Comparison of ENCODE assay signal across 8 mouse cellular contexts in the genomic region with DNA sequence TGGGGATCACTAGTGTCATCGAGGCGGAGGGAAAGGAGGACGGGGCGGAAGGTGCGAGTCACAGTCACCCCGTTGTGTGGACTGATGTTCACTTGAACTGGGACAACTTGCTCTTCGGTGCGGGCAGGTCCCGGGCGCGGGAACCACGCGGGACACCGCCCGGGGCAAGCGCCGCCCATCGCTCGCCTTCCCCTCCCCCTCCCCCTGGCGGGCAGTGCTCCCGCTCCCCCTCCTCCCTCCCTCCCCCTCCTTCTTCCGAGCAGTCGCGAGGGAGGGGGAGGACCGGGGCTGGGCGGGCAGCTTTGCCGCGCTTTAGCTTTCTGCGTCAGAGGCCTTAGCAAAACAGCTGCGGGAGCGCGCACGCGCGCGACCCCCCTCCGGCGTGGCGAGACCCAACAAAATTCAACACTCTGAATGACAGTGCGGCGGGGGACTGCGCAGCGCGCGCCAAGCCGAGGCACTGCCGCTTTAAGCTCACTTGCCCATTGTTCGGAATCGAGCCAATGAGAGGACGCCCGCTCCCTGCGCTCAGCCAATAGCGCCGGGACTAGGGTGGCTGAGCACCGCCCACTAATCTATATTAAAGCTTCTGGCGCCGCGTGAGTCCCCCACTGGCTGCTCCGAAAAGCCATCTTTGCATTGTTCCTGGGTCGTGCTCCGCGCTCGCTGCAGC. TPM values are rescaled to one million over a fixed set of nuclear protein-coding genes. Genes with fewer than 3 reads are reported as not detected.
DNase-seq lines count a peak whose midpoint lies in the region; ATAC-seq and TF ChIP-seq lines count a peak whose summit lies in the region.

A gene (plus strand): TSS at position 611 of the 673 bp plus-strand sequence.

- peaks cover 41% of the 10 kb centered on the region for H3K79me3 ChIP-seq in C2C12 (ENCODE audit: low read depth)

- no peaks in the 10 kb centered on the region for H3K27me3 ChIP-seq in C2C12 (ENCODE audit: control insufficient read depth, insufficient read depth, insufficient read length)
- no peaks in the 10 kb centered on the region for H3K27me3 ChIP-seq in erythroblast, embryonic 14.5 days (ENCODE audit: control insufficient read depth)
- no peaks in the 10 kb centered on the region for H3K27me3 ChIP-seq in heart, embryonic 11.5 days (ENCODE audit: control insufficient read depth, insufficient read depth, low read length)
- H3K27me3 ChIP-seq in kidney, embryonic 16.5 days (ENCODE audit: insufficient read depth, low read length), result no peaks in the 10 kb centered on the region
- no peaks in the 10 kb centered on the region for H3K27me3 ChIP-seq in liver, adult 2 months (ENCODE audit: control insufficient read depth, insufficient read depth, low read length)
- H3K27me3 ChIP-seq in myocyte (ENCODE audit: control insufficient read depth, insufficient read depth, insufficient read length), result no peaks in the 10 kb centered on the region
- no peaks in the 10 kb centered on the region for H3K27me3 ChIP-seq in splenic B cell, adult 2 months (ENCODE audit: control insufficient read depth, insufficient read depth, low read length, poor library complexity, severe bottlenecking)

- under 1% methylated on average over 54 of the region's 63 CpGs for WGBS in heart, embryonic 11.5 days (ENCODE audit: insufficient replicate concordance)
- 0% methylated on average over 48 of the region's 63 CpGs for WGBS in kidney, embryonic 16.5 days
- WGBS in liver, adult 2 months, result 1% methylated on average over 60 of the region's 63 CpGs

- peak within 1 kb of the TSS; percentile 100 for H3K9ac ChIP-seq in heart, embryonic 11.5 days (ENCODE audit: low read depth, low read length)
- H3K9ac ChIP-seq in kidney, embryonic 16.5 days (replicated peaks; ENCODE audit: low read length), result peak within 1 kb of the TSS; percentile 100
- peak within 1 kb of the TSS; percentile 98 for H3K9ac ChIP-seq in liver, adult 2 months (ENCODE audit: low read depth, low read length)

- peak; percentile 100 for DNase-seq in brain, embryonic 14.5 days (ENCODE audit: low read depth)
- peak; percentile 90 for DNase-seq in liver, adult 2 months (ENCODE audit: extremely low read depth, low read depth, low spot score)
- peak; percentile 100 for DNase-seq in splenic B cell, adult 2 months (ENCODE audit: low read depth, low spot score)

- H3K36me3 ChIP-seq in C2C12 (ENCODE audit: control insufficient read depth, insufficient read depth), result peaks cover 31% of the 10 kb centered on the region
- H3K36me3 ChIP-seq in erythroblast, embryonic 14.5 days (ENCODE audit: control insufficient read depth), result peaks cover 29% of the 10 kb centered on the region
- H3K36me3 ChIP-seq in heart, embryonic 11.5 days (ENCODE audit: control insufficient read depth, insufficient read depth, low read length), result peaks cover 6% of the 10 kb centered on the region; the same call in 1 of the 2 replicates
- H3K36me3 ChIP-seq in kidney, embryonic 16.5 days (ENCODE audit: insufficient read depth, low read length), result peaks cover 23% of the 10 kb centered on the region
- peaks cover 3% of the 10 kb centered on the region; the same call in 1 of the 2 replicates for H3K36me3 ChIP-seq in liver, adult 2 months (ENCODE audit: control insufficient read depth, insufficient read depth, low read length)
- H3K36me3 ChIP-seq in myocyte (ENCODE audit: control insufficient read depth, insufficient read depth), result peaks cover 20% of the 10 kb centered on the region
- H3K36me3 ChIP-seq in splenic B cell, adult 2 months (ENCODE audit: control insufficient read depth, insufficient read depth, low read length, poor library complexity, severe bottlenecking), result peaks cover 9% of the 10 kb centered on the region

- TF ChIP-seq POLR2A in brain, embryonic 14.5 days (IDR thresholded peaks at IDR 0.05; ENCODE audit: borderline replicate concordance, extremely low read depth, insufficient read depth, insufficient read length, poor library complexity, severe bottlenecking), result peak; percentile 80
- peak; percentile 95 for TF ChIP-seq POLR2A in liver, adult 2 months (IDR thresholded peaks at IDR 0.05; ENCODE audit: extremely low read depth, insufficient read depth, low read length)
- peak; percentile 89 for TF ChIP-seq POLR2A in myocyte (IDR thresholded peaks at IDR 0.05; ENCODE audit: insufficient read length, low read depth)

- H3K27ac ChIP-seq in heart, embryonic 11.5 days (ENCODE audit: low read depth, low read length), result peak within 1 kb of the TSS; percentile 99
- peak within 1 kb of the TSS; percentile 100 for H3K27ac ChIP-seq in kidney, embryonic 16.5 days (ENCODE audit: low read length)
- H3K27ac ChIP-seq in liver, adult 2 months (replicated peaks; ENCODE audit: insufficient read depth, low read depth, low read length), result peak within 1 kb of the TSS; percentile 98

- H3K79me2 ChIP-seq in C2C12 (ENCODE audit: control insufficient read depth, insufficient read depth), result peaks cover 46% of the 10 kb centered on the region
- H3K79me2 ChIP-seq in liver, adult 2 months (ENCODE audit: control insufficient read depth, insufficient read depth, low read length), result peaks cover 13% of the 10 kb centered on the region; the same call in 1 of the 2 replicates
- peaks cover 43% of the 10 kb centered on the region for H3K79me2 ChIP-seq in myocyte (ENCODE audit: control insufficient read depth, insufficient read depth)

- H3K4me3 ChIP-seq in C2C12 (ENCODE audit: insufficient read depth, poor library complexity, severe bottlenecking) (peak within 1 kb of the TSS; percentile 98), myocyte (peak within 1 kb of the TSS; percentile 81)
- H3K4me3 ChIP-seq in erythroblast, embryonic 14.5 days (replicated peaks), result peak within 1 kb of the TSS; percentile 100
- H3K4me3 ChIP-seq in heart, embryonic 11.5 days (ENCODE audit: low read depth, low read length), result peak within 1 kb of the TSS; percentile 100
- H3K4me3 ChIP-seq in kidney, embryonic 16.5 days (ENCODE audit: low read length), result peak within 1 kb of the TSS; percentile 96
- peak within 1 kb of the TSS; percentile 88 for H3K4me3 ChIP-seq in liver, adult 2 months (ENCODE audit: insufficient read depth, low read depth, low read length)

- no peak for TF ChIP-seq CTCF in C2C12 (IDR thresholded peaks at IDR 0.05; ENCODE audit: control insufficient read depth, insufficient read depth, insufficient read length)
- TF ChIP-seq CTCF in brain, embryonic 14.5 days (IDR thresholded peaks at IDR 0.05; ENCODE audit: borderline replicate concordance, extremely low read depth, insufficient read depth, insufficient read length), result no peak
- no peak for TF ChIP-seq CTCF in liver, adult 2 months (IDR thresholded peaks at IDR 0.05; ENCODE audit: low read depth, low read length)

- ATAC-seq in heart, embryonic 11.5 days (replicated peaks; ENCODE audit: insufficient number of reproducible peaks, low FRiP score, low TSS enrichment), result peak; percentile 92
- peak; percentile 96 for ATAC-seq in kidney, embryonic 16.5 days (ENCODE audit: low FRiP score, low TSS enrichment)

- peak within 1 kb of the TSS; percentile 90 for H3K4me2 ChIP-seq in heart, embryonic 11.5 days
- peak within 1 kb of the TSS; percentile 89 for H3K4me2 ChIP-seq in kidney, embryonic 16.5 days (replicated peaks; ENCODE audit: low read depth, low read length)
- peak within 1 kb of the TSS; percentile 99 for H3K4me2 ChIP-seq in myocyte (ENCODE audit: low read depth)

- H3ac ChIP-seq in C2C12 (ENCODE audit: control insufficient read depth, insufficient read length, low read depth), result peak within 1 kb of the TSS; percentile 99
- H3ac ChIP-seq in myocyte (ENCODE audit: control insufficient read depth, insufficient read length), result peak within 1 kb of the TSS; percentile 85

- H3K4me1 ChIP-seq in erythroblast, embryonic 14.5 days (ENCODE audit: control insufficient read depth), result peaks cover 70% of the 10 kb centered on the region
- peaks cover 28% of the 10 kb centered on the region for H3K4me1 ChIP-seq in heart, embryonic 11.5 days (ENCODE audit: control insufficient read depth, insufficient read depth, low read length)
- peaks cover 31% of the 10 kb centered on the region for H3K4me1 ChIP-seq in kidney, embryonic 16.5 days (ENCODE audit: insufficient read depth, low read length)
- H3K4me1 ChIP-seq in liver, adult 2 months (ENCODE audit: control insufficient read depth, insufficient read depth, low read length), result peaks cover 8% of the 10 kb centered on the region; the same call in 1 of the 2 replicates

- no peaks in the 10 kb centered on the region for H3K9me3 ChIP-seq in erythroblast, embryonic 14.5 days (ENCODE audit: control insufficient read depth, low read length)
- H3K9me3 ChIP-seq in heart, embryonic 11.5 days (replicated peaks; ENCODE audit: control insufficient read depth, low read length), result no peaks in the 10 kb centered on the region
- H3K9me3 ChIP-seq in kidney, embryonic 16.5 days (ENCODE audit: low read length), result no peaks in the 10 kb centered on the region

TF ChIP-seq in C2C12, 6 proteins besides CTCF, POLR2A, EP300 and RAD21:
- peak; percentile 71 for TF ChIP-seq MAX (IDR thresholded peaks at IDR 0.05)
- no peak for TF ChIP-seq USF1 (IDR thresholded peaks at IDR 0.05; ENCODE audit: low read depth)

TF ChIP-seq in myocyte, 11 proteins besides CTCF, POLR2A, EP300 and RAD21:
- TF ChIP-seq MYOG (IDR thresholded peaks at IDR 0.05; ENCODE audit: control insufficient read depth in 1 of 3, insufficient read depth in 1 of 3, insufficient read length in 2 of 3, low read depth in 2 of 3) (peak in 1 of 3 experiments; percentile 10), REST (IDR thresholded peaks at IDR 0.05; ENCODE audit: insufficient read depth, insufficient read length) (no peak), TCF3 (IDR thresholded peaks at IDR 0.05; ENCODE audit: insufficient read length, low read depth) (no peak), E2F4 (IDR thresholded peaks at IDR 0.05; ENCODE audit: insufficient read depth) (peak; percentile 18), POLR2AphosphoS2 (IDR thresholded peaks at IDR 0.05; ENCODE audit: insufficient read length, low read depth) (peak; percentile 98), MYOD1 (IDR thresholded peaks at IDR 0.05; ENCODE audit: control insufficient read depth in 1 of 3, insufficient read length in 2 of 3, low read depth in 2 of 3) (no peak), USF1 (IDR thresholded peaks at IDR 0.05; ENCODE audit: low read depth) (no peak), TCF12 (IDR thresholded peaks at IDR 0.05; ENCODE audit: insufficient read depth, poor library complexity, severe bottlenecking) (no peak), CEBPB (IDR thresholded peaks at IDR 0.05; ENCODE audit: insufficient read depth, poor library complexity, severe bottlenecking) (no peak)

RNA-seq across cellular contexts. Expression of the gene that starts here (rescaled TPM):
- polyA plus RNA-seq in C2C12 (2012; fragmentation: generic; extraction: Trizol), result 2,542 TPM
- polyA plus RNA-seq in brain, embryonic 14.5 days (2012; rRNA removed), result 1,831 and 2,420 TPM in 2 replicates
- 597 and 661 TPM in 2 replicates for polyA plus RNA-seq in erythroblast, embryonic 14.5 days (2012)
- 1,195 and 1,343 TPM in 2 replicates for polyA plus RNA-seq in heart, embryonic 11.5 days (2014; fragmentation: Nextera tagmentation; extraction: Ambion mirVana)
- polyA plus RNA-seq in kidney, embryonic 16.5 days (2015; fragmentation: Nextera tagmentation; extraction: Ambion mirVana), result 2,279 and 2,662 TPM in 2 replicates
- 259 and 274 TPM in 2 replicates for total RNA-seq in liver, adult 2 months (2014; rRNA removed)
- polyA plus RNA-seq in liver, adult 2 months (2012; rRNA removed), result 214 and 240 TPM in 2 replicates
- polyA plus RNA-seq in myocyte (2012; fragmentation: generic; extraction: Trizol), result 593 TPM

Comparison
In these comparisons a context has a peak if more than half of its experiments do, and no peak if none do; other contexts are left out.
1. Peak in every context shown above with its lines: DNase-seq, ATAC-seq, H3K4me3 ChIP-seq and H3K27ac ChIP-seq.